Mouse (Mus musculus) adrenal gland, adult 18-20 months (tissue): ENCODE measurements around the gene Vangl1. TPM values are rescaled to one million over a fixed set of nuclear protein-coding genes. Genes with fewer than 3 reads are reported as not detected.
"Not testable (repeated sequence)": the region's sequence is repeated elsewhere in the genome, so short reads cannot be mapped to it uniquely, and the experiment has no call there.

Experiments
- DNase-seq, 2 experiments: peaks; one replicate each; pipeline ENCODE4 v3.0.0; 2021 to 2022; ENCODE audit warnings: low spot score in 2 of 2
- total RNA-seq, 2 experiments: library from RNA; stranded (reverse); gene quantifications; 1 replicate in 1 of 2; 2 replicates in 1 of 2; pipeline ENCODE4 v1.2.3; 2021

Gene Vangl1
- total RNA-seq, 2 experiments from 2014 or later: 20.7 to 28.0 TPM

DNA sequence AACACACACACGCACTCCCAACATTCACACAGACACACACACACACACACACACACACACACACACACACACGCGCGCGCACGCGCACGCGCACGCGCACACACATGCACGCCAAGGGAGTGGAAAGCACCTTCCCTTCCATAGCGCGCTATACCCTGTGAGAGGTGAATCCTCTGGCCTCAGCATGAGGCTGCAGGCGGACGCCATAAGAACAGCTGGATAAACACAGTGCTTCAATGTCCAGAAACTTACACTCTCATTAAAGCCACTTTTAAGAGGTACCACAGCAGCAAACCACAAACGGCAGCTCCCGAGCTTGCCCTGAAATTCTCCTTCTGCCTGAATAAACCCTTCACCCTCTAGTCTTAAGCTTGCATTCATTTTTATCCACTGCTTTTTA lies 28.8 kb downstream of the Vangl1 start:
- DNase-seq: no peak

DNA sequence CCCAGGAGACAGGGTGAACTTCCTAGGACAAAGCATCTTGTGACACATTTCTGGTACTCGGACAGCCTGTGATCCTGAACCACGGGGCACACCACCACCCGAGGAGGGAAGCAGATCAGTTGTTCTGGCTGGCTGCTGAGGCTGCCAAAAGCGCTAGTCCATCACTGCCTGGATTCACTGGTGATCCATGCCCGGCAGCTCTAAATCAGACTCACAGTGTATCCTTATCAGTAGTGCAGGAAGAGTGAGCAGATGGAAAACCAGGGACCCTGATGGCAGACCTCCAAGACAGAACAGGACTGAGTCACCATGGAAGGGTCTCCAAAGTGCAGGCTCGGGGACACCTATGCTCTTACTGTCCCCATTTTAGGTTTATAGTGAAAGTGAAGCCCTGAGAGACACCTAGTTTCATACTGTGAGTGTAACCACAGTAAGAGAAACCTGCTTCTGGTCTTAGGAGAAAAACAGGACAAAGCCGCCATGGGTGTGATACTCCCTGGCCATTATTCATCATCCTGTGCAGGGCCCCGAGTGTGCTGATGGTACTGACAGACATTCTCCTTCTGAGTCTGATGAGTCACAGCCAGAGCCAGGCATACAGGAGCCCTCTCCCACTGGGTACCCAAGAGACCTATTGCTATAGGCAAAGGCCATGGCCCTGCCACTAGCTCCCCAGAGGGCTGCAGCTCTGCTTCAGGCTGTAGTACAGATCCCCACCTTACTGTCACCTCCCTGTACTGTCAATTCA lies 30.2 kb downstream of the Vangl1 start:
- DNase-seq: no peak

DNA sequence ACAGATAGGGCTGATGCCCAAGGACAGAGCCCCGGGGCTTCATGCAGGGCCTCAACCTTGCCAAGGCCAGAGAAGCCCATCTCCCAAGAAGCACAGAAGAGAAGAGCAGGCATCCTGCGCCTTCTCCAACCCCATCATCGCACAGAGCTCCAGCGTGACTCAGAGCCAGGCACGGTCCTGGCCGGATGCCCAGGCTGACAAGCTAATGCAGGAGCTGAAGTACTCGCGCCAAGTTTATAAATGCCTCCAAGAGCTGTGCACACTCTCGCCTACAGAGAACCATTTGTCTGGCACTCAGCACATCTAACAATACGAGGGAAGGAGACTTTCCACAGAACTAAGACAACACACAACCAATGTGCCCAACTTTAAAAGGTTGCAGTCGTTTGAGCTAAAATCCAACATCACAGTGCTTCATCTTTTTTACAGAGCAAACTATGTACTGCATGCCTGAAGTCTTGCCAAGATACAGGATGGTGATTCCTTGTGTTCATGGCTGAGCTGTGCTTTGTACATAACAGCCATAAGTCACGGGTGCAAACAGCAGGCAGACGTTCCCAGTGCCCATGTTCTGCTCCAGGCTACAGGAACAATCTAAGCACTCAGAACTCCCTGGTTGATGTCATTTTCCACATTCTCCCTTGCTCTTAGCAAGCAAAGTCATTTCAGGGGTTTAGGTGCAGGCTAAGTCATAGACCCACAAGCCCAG lies 35.1 kb downstream of the Vangl1 start:
- peak; percentile 89 to 90 for DNase-seq

DNA sequence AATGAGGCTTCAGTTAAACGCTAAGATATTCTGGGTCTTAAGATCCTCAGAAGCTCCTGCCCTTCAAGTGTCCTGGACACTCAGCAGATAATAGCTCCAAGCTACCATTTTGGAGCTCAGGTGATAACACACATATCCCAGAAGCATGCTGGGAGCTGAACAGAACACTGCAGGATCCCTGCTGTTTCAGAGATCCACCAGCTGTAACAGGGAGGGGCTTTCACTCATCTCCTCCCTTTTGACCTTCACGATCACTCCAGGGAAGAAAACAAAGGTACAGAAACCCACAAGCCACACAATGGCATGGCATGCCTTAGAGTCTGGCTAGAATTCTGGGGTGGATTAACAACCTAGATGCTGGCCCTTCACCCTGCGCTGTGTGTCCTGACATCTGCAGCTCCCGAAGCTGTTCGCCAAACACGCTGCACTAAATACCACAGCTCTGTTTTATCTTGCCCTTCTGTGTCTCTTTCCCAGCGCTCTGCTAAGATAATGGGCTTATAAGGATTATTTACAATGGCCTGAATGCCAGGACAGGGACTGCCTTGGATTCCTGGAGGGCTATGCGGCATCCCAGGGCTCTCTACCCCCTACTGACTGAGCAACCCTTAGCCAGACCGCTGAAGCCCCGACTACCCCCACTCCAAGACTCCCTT lies 36.8 kb downstream of the Vangl1 start:
- DNase-seq: no peak

DNA sequence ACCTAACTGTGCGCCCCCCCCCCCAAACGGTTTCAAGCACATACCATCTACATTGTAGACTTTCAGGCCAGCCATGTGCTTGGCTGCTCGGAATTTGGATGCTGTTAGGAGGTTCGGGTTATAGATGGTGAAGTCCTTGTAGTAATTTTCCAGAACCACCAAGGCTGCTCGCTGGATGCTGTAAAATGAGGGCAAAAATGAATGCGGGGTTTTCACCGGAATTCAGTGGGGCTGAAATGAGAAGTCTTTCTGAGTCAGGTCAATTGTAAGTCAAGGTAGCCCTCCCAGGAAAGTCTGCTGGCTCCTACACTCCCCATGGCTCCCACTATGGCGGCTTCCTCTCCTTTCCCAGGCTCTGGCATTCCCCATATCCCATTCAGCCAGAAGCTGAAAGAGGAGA lies 37.7 kb downstream of the Vangl1 start:
- no peak for DNase-seq

GRCm38 (mm10) chr3:102166287-102166620 lies 38.2 kb downstream of the Vangl1 start:
- no peak for DNase-seq

DNA sequence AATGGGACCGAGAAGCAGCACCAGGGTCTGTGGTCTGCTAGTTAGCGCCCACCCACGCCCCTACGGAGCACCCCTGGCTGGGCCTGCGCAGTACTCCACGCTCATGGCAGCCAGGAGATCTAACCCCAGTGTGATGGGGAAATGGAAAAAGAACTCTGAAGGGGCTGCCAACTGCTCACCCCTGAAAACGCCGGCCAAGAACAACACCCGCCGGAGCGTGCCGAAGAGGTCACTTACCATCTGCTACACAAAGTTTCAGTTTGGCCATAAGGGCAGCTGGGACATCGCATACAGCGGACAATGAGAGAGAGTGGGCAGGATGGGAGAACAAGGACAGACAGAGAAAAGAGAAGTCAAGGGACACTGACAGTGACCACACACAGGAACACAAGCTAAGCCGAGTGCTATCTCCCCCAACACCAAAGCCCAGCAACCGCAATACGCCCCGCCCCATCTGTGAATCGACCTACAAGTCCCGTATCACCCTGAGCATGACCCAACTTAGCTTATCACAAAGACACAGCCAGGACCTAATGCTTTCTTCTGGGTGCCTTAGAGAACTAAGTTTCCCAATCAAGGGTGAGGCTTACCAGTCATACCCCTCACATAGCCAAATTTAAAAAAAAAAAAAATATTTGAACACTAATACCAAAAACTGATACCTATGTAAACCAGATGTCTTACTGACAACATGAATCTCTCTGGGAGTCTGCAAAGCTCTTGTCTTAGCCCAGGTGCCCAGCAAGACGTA lies 38.8 kb downstream of the Vangl1 start:
- no peak for DNase-seq

- no peak for DNase-seq
Observed at GRCm38 (mm10) chr3:102164911-102165310, 39.6 kb downstream of the Vangl1 start.

DNA sequence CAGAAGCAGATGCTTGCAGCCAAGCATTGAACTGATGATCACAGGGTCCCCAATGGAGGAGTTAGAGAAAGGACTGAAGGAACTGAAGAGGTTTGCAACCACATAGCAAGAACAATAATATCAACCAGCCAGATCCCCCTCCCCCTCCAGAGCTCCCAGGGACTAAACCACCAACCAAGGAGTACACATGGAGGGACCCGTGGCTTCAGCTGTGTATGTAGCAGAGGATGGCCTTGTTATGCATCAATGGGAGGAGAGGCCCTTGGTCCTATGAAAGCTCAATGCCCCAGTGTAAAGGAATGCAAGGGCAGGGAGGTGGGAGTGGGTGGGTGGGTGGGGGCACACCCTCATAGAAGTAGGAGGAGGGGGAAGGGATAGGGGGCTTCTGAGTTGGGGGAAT lies 40.6 kb downstream of the Vangl1 start:
- DNase-seq: not testable (repeated sequence)

GRCm38 (mm10) chr3:102159423-102160325 lies 44.8 kb downstream of the Vangl1 start:
- peak in 1 of 2 experiments; percentile 66 for DNase-seq

DNA sequence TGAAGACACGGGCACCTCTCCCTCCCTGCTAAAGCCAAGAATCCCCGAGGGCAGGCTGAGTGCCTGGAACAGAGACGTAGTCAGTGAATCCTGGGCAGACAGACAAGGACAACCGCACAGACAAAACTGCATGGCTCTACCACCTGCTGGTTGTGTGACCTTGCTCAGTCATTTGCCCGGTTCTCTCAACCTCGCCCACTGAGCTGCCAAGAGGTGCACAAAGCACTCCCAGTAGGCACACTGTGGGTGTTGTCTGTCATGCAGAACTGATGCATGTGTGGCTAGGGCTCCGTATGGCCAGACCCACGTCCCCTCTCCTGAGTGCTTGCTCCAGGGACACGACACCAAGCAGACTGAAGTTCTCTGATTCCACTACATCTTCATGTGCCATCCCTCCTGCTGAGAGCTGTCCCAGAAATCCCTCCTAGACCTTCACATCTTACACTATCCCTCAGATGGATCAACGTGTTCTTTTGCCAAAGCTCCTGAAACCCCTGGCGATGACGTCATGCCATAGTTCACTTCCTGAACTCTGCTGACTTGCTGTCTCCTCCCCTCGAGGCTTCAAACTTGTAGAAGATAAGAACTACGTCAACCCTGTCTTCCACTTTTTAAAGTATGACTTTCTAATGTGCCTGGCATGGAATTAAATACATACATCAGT lies 45.6 kb downstream of the Vangl1 start:
- DNase-seq: peak in 1 of 2 experiments; percentile 37

GRCm38 (mm10) chr3:102157652-102158051 lies 46.8 kb downstream of the Vangl1 start:
- DNase-seq: no peak

DNA sequence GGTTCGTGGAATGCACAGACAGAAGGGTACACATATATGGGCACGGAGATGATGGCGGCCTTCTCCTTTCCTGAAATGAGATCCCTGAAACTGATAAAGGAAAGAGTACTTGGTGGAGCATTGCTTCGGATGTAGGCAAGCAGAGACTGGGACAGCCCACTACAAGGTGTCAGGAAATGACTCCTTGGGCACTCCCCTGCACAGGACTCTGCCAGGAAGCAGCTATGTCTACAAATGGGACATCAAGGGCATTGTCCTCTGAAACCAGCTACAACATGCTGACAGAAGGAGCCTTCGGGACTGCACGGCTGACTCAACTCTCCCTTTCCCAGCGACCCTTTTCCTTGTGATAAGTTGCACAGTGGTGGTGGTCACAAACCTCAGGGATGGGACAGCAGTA lies 47.8 kb downstream of the Vangl1 start:
- no peak for DNase-seq

- no peak for DNase-seq
Observed at GRCm38 (mm10) chr3:102154107-102154506, 50.4 kb downstream of the Vangl1 start.

DNA sequence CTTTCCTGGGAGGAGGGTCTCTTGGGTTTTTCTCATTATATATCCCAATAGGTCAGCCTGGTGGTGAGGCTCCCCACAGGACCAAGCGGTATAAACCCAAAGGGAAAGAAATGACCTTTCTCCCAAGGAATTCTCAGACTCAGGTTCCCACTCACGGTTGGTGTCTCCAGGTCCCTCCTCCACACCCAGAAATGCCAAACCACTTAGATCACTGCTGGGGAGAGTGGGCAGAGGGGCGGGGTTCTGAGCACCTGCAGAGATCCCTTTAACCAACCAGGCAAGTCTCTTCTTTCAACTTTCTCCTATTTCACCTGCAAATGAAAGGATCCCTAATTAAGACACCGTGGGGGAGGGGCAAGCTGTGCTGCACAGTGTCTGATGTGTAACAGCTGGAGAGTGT lies 51.6 kb downstream of the Vangl1 start:
- DNase-seq: no peak

DNA sequence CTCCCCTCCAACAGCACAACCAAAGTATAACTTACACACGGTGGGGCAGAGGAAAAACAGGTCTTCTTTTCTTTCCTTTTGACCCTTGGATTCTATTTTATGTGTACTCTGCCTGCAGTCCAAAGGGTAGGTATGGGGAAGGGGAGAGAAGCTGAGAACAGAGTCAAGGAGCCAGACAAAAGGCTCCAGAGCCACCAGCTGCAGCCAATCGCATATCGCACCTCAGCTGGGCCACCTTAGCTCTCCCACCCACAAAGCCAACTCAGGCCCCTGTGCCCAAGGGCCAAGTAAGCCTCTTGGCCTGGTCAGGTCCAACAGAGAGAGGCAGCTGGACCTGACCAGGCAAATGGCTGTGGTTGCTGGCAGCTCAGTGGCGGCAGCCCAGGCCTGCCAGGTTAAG lies 52.0 kb downstream of the Vangl1 start:
- DNase-seq: no peak

- DNase-seq: no peak
Observed at GRCm38 (mm10) chr3:102151850-102152249, 52.6 kb downstream of the Vangl1 start.

GRCm38 (mm10) chr3:102149941-102150340 lies 54.6 kb downstream of the Vangl1 start:
- DNase-seq: no peak

DNA sequence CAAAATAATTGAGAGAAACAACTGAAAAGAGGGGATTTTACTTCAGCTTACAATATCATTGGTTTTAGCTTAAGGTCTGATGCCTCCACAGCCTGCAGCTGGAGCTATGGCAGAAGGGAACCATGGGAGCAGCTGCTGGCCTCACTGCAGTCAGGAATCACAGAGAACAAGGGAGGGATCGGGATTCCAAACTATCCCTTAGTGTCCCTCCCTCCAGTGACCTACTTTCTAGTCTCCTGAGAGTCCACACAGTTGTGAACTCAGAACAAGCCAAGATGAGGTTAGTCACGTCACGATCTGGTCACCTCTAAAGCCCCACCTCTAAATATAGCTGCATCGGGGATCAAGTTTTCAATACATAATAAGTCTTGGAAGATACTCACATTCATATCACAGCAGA lies 57.3 kb downstream of the Vangl1 start:
- no peak for DNase-seq

DNA sequence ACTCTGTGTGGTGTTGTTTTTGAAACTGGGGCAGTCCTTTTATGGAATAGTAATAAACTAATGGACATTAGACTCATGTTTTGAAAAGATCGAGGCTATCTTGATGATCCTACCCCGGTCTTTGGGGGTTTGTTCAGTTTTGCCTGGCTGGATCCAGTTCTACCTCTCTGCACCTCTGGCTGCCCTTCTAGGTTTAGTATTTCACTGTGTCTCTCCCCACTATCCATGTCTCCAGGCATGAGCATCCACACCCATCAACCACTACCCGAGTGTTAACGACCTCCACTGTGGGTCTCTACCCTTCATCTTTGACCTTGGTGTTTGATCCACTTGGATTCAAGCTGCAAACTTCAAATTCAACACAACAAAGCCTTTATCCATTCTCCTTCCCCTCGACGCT lies 58.1 kb downstream of the Vangl1 start:
- DNase-seq: no peak
